Mouse (Mus musculus) liver, embryonic 11.5 days (tissue): ENCODE results near the gene Rad23b. TPM values are rescaled to one million over a fixed set of nuclear protein-coding genes. Genes with fewer than 3 reads are reported as not detected.
"Not testable (repeated sequence)": the region's sequence is repeated elsewhere in the genome, so short reads cannot be mapped to it uniquely, and the experiment has no call there.

Source experiments
- ATAC-seq: fragments of 200-750 bp; cut with Nextera tagmentation; replicated peaks from 2 replicates; pipeline ENCODE4 v1.8.0; 2017; ENCODE audit warnings: moderate number of reproducible peaks, mild to moderate bottlenecking, moderate TSS enrichment, moderate library complexity; ENCODE audit not compliant: low FRiP score
- DNase-seq: peaks from one replicate; pipeline ENCODE4 v3.0.0-alpha.2; 2017; ENCODE audit warnings: low spot score
- H3K27ac ChIP-seq: fragments of 300-500 bp; sonication (generic); 2 replicates; pipeline ENCODE4 v1.5.1; 2014; ENCODE audit warnings: mild to moderate bottlenecking, low read depth, low read length, control low read depth
- H3K27me3 ChIP-seq: fragments of 300-500 bp; sonication (generic); replicated peaks from 2 replicates; pipeline ENCODE4 v1.6.1; 2014; ENCODE audit warnings: low read length, mixed read lengths; ENCODE audit not compliant: control insufficient read depth, insufficient read depth
- H3K36me3 ChIP-seq: fragments of 300-500 bp; sonication (generic); 2 replicates; pipeline ENCODE4 v1.6.1; 2014; ENCODE audit warnings: mild to moderate bottlenecking, low read length, moderate library complexity, mixed read lengths; ENCODE audit not compliant: control insufficient read depth, insufficient read depth
- H3K4me1 ChIP-seq: fragments of 300-500 bp; sonication (generic); replicated peaks from 2 replicates; pipeline ENCODE4 v1.6.1; 2014; ENCODE audit warnings: low read length, mixed read lengths; ENCODE audit not compliant: control insufficient read depth, insufficient read depth
- H3K4me2 ChIP-seq: fragments of 300-500 bp; sonication (generic); 2 replicates; pipeline ENCODE4 v1.6.1; 2014; ENCODE audit warnings: mild to moderate bottlenecking, control low read depth, moderate library complexity
- H3K4me3 ChIP-seq: fragments of 300-500 bp; sonication (generic); 2 replicates; pipeline ENCODE4 v1.5.1; 2014; ENCODE audit warnings: low read depth, low read length, control low read depth
- H3K9ac ChIP-seq: fragments of 300-500 bp; sonication (generic); 2 replicates; pipeline ENCODE4 v1.6.1; 2014; ENCODE audit warnings: low read depth, low read length, control low read depth
- H3K9me3 ChIP-seq: fragments of 300-500 bp; sonication (generic); 2 replicates; pipeline ENCODE4 v1.6.1; 2016; ENCODE audit warnings: low read length, inconsistent platforms, mixed read lengths; ENCODE audit not compliant: control insufficient read depth
- WGBS: fragments of 180-500 bp; shearing (Covaris S2); extraction: QIAGEN DNeasy Blood & Tissue Kit; methylation state at CpG from one replicate; pipeline ENCODE4 v1.1.7; 2014; 5-methylcytosine and 5-hydroxymethylcytosine counted together
- polyA plus RNA-seq: library from polyadenylated mRNA; unstranded; fragments of >200 nt; fragmentation: Nextera tagmentation; extraction: Ambion mirVana; gene quantifications from 2 replicates; pipeline ENCODE4 v1.2.1, GENCODE M21; 2014

Gene Rad23b
- 61.9 and 67.9 TPM in 2 replicates for polyA plus RNA-seq

GRCm38 (mm10) chr4:55349452-55350218 lies at the start of gene Rad23b:
Rad23b (plus strand) TSS chr4:55350043.
- Histone ChIP-seq H3K4me1 (peaks cover 26% of the 10 kb centered on the region), H3K27ac (peak within 1 kb of the TSS; percentile 94), H3K27me3 (no peaks in the 10 kb centered on the region), H3K9ac (peak within 1 kb of the TSS; percentile 99), H3K4me3 (peak within 1 kb of the TSS; percentile 82), H3K4me2 (peak within 1 kb of the TSS; percentile 81), H3K9me3 (no peaks in the 10 kb centered on the region), H3K36me3 (0 out of 2 replicates have a peak, but pooled peaks cover 2% of the 10 kb centered on the region)
- DNase-seq (peak; percentile 100), ATAC-seq (peak; percentile 93)
- under 1% methylated on average over 77 of the region's 77 CpGs for WGBS

GRCm38 (mm10) chr4:55304121-55304520 lies 45.7 kb upstream of the Rad23b start:
- DNase-seq (no peak), ATAC-seq (no peak)
- no peak overlapping the region for H3K27ac ChIP-seq
- WGBS, result 78% methylated on average over 5 of the region's 5 CpGs
- no peaks in the 10 kb centered on the region for H3K4me1 ChIP-seq
- H3K4me2 ChIP-seq, result no peak overlapping the region
- no peaks in the 10 kb centered on the region for H3K36me3 ChIP-seq
- H3K27me3 ChIP-seq, result no peaks in the 10 kb centered on the region
- H3K9ac ChIP-seq, result no peak overlapping the region
- no peak overlapping the region for H3K4me3 ChIP-seq
- no peaks in the 10 kb centered on the region; the same call in 1 of the 2 replicates for H3K9me3 ChIP-seq

- Histone ChIP-seq H3K9me3 (no peaks in the 10 kb centered on the region; the same call in 1 of the 2 replicates), H3K36me3 (no peaks in the 10 kb centered on the region), H3K27ac (no peak overlapping the region), H3K4me1 (no peaks in the 10 kb centered on the region), H3K4me2 (no peak overlapping the region), H3K9ac (no peak overlapping the region), H3K4me3 (no peak overlapping the region), H3K27me3 (no peaks in the 10 kb centered on the region)
- ATAC-seq, result no peak
- DNase-seq, result no peak
- 87% methylated on average over 4 of the region's 4 CpGs for WGBS
Measured at GRCm38 (mm10) chr4:55306636-55307035, 43.2 kb upstream of the Rad23b start.

- Histone ChIP-seq H3K4me3 (no peak overlapping the region), H3K9ac (no peak overlapping the region), H3K4me2 (no peak overlapping the region), H3K9me3 (no peaks in the 10 kb centered on the region), H3K27me3 (no peaks in the 10 kb centered on the region), H3K4me1 (no peaks in the 10 kb centered on the region), H3K36me3 (no peaks in the 10 kb centered on the region), H3K27ac (no peak overlapping the region)
- ATAC-seq, result no peak
- WGBS, result 45% methylated on average over 4 of the region's 4 CpGs
- DNase-seq, result no peak
Measured at GRCm38 (mm10) chr4:55316726-55317125, 33.1 kb upstream of the Rad23b start.

- H3K4me1 ChIP-seq, ATAC-seq, H3K4me2 ChIP-seq, H3K9ac ChIP-seq, H3K27ac ChIP-seq, H3K4me3 ChIP-seq, H3K36me3 ChIP-seq, DNase-seq, H3K9me3 ChIP-seq, H3K27me3 ChIP-seq: not testable (repeated sequence)
- 92% methylated on average over 9 of the region's 9 CpGs for WGBS
Measured at GRCm38 (mm10) chr4:55318350-55318749, 31.5 kb upstream of the Rad23b start.

GRCm38 (mm10) chr4:55325786-55326518 lies 23.9 kb upstream of the Rad23b start:
- Histone ChIP-seq H3K9me3 (no peaks in the 10 kb centered on the region), H3K36me3 (no peaks in the 10 kb centered on the region), H3K27me3 (no peaks in the 10 kb centered on the region), H3K9ac (no peak overlapping the region), H3K27ac (no peak overlapping the region), H3K4me2 (no peak overlapping the region), H3K4me3 (no peak overlapping the region), H3K4me1 (no peaks in the 10 kb centered on the region)
- no peak for DNase-seq
- WGBS, result 59% methylated on average over 4 of the region's 4 CpGs
- no peak for ATAC-seq

GRCm38 (mm10) chr4:55327508-55327907 lies 22.3 kb upstream of the Rad23b start:
- Histone ChIP-seq H3K27me3 (no peaks in the 10 kb centered on the region), H3K4me1 (no peaks in the 10 kb centered on the region), H3K4me2 (no peak overlapping the region), H3K36me3 (no peaks in the 10 kb centered on the region), H3K27ac (no peak overlapping the region), H3K9ac (no peak overlapping the region), H3K9me3 (no peaks in the 10 kb centered on the region), H3K4me3 (no peak overlapping the region)
- no peak for DNase-seq
- 47% methylated on average over 4 of the region's 4 CpGs for WGBS
- no peak for ATAC-seq

- ATAC-seq (no peak), DNase-seq (no peak)
- Histone ChIP-seq H3K27me3 (no peaks in the 10 kb centered on the region), H3K4me2 (no peak overlapping the region), H3K9me3 (no peaks in the 10 kb centered on the region), H3K4me1 (no peaks in the 10 kb centered on the region), H3K27ac (no peak overlapping the region), H3K36me3 (no peaks in the 10 kb centered on the region), H3K9ac (no peak overlapping the region), H3K4me3 (no peak overlapping the region)
- WGBS, result 92% methylated on average over 11 of the region's 11 CpGs
Measured at GRCm38 (mm10) chr4:55328471-55328870, 21.4 kb upstream of the Rad23b start.
